Mouse (Mus musculus) embryonic facial prominence, embryonic 11.5 days (tissue): ENCODE data around the gene Ilf3. TPM values are rescaled to one million over a fixed set of nuclear protein-coding genes. Genes with fewer than 3 reads are reported as not detected.

ENCODE experiments used
- ATAC-seq: fragments of 200-750 bp; cut with Nextera tagmentation; replicated peaks from 2 replicates; pipeline ENCODE4 v1.8.0; 2017; ENCODE audit warnings: low read depth; ENCODE audit not compliant: insufficient number of reproducible peaks, low FRiP score, low TSS enrichment
- DNase-seq: peaks from one replicate; pipeline ENCODE4 v3.0.0-alpha.2; 2015; ENCODE audit warnings: low spot score
- H3K27ac ChIP-seq: fragments of 300-500 bp; sonication (generic); replicated peaks from 2 replicates; pipeline ENCODE4 v1.5.1; 2014; ENCODE audit warnings: mild to moderate bottlenecking, low read depth, low read length, control low read depth
- H3K27me3 ChIP-seq: fragments of 300-500 bp; sonication (generic); 2 replicates; pipeline ENCODE4 v1.6.1; 2014; ENCODE audit warnings: mild to moderate bottlenecking, low read length, moderate library complexity, mixed read lengths; ENCODE audit not compliant: control insufficient read depth, insufficient read depth
- H3K36me3 ChIP-seq: fragments of 300-500 bp; sonication (generic); replicated peaks from 2 replicates; pipeline ENCODE4 v1.6.1; 2014; ENCODE audit warnings: low read depth, mild to moderate bottlenecking, low read length, moderate library complexity, mixed read lengths; ENCODE audit not compliant: control insufficient read depth, insufficient read depth
- H3K4me1 ChIP-seq: fragments of 300-500 bp; sonication (generic); 2 replicates; pipeline ENCODE4 v1.6.1; 2014; ENCODE audit warnings: low read length, mixed read lengths; ENCODE audit not compliant: control insufficient read depth, insufficient read depth
- H3K4me2 ChIP-seq: fragments of 300-500 bp; sonication (generic); 2 replicates; pipeline ENCODE4 v1.6.1; 2014; ENCODE audit warnings: low read depth, mild to moderate bottlenecking, control low read depth, low read length, moderate library complexity
- H3K4me3 ChIP-seq: fragments of 300-500 bp; sonication (generic); 2 replicates; pipeline ENCODE4 v1.5.1; 2014; ENCODE audit warnings: low read depth, low read length, control low read depth
- H3K9ac ChIP-seq: fragments of 300-500 bp; sonication (generic); replicated peaks from 2 replicates; pipeline ENCODE4 v1.6.1; 2014; ENCODE audit warnings: mild to moderate bottlenecking, control low read depth, low read length
- H3K9me3 ChIP-seq: fragments of 300-500 bp; sonication (generic); replicated peaks from 2 replicates; pipeline ENCODE4 v1.6.1; 2016; ENCODE audit warnings: mild to moderate bottlenecking, low read length, inconsistent platforms, mixed read lengths; ENCODE audit not compliant: control insufficient read depth
- WGBS: fragments of 180-500 bp; shearing (Covaris S2); extraction: QIAGEN DNeasy Blood & Tissue Kit; methylation state at CpG from one replicate; pipeline ENCODE4 v1.1.7; 2014; 5-methylcytosine and 5-hydroxymethylcytosine counted together
- polyA plus RNA-seq: library from polyadenylated mRNA; unstranded; fragments of >200 nt; fragmentation: Nextera tagmentation; extraction: Ambion mirVana; gene quantifications from 2 replicates; pipeline ENCODE4 v1.2.1, GENCODE M21; 2014

Gene Ilf3
- polyA plus RNA-seq, 1 experiment from 2014 or later, result 256 TPM

GRCm38 (mm10) chr9:21348152-21348551 lies 19.5 kb upstream of the Ilf3 start:
- H3K4me3 ChIP-seq, result no peak overlapping the region
- H3K27ac ChIP-seq, result no peak overlapping the region
- no peaks in the 10 kb centered on the region for H3K9me3 ChIP-seq
- ATAC-seq (no peak), DNase-seq (no peak)
- peaks cover 6% of the 10 kb centered on the region; the same call in 1 of the 2 replicates for H3K4me1 ChIP-seq
- H3K9ac ChIP-seq, result no peak overlapping the region
- no peaks in the 10 kb centered on the region; the same call in 1 of the 2 replicates for H3K36me3 ChIP-seq
- no peaks in the 10 kb centered on the region for H3K27me3 ChIP-seq
- no peak overlapping the region for H3K4me2 ChIP-seq
- WGBS, result 71% methylated on average over 3 of the region's 3 CpGs

GRCm38 (mm10) chr9:21351178-21351577 lies 16.5 kb upstream of the Ilf3 start:
- Histone ChIP-seq H3K9me3 (no peaks in the 10 kb centered on the region), H3K4me3 (no peak overlapping the region), H3K27ac (no peak overlapping the region), H3K4me2 (no peak overlapping the region), H3K9ac (no peak overlapping the region), H3K27me3 (no peaks in the 10 kb centered on the region), H3K36me3 (no peaks in the 10 kb centered on the region; the same call in 1 of the 2 replicates), H3K4me1 (peaks cover 7% of the 10 kb centered on the region; the same call in 1 of the 2 replicates)
- 92% methylated on average over 7 of the region's 7 CpGs for WGBS
- ATAC-seq (no peak), DNase-seq (no peak)

GRCm38 (mm10) chr9:21351702-21352377 lies 15.8 kb upstream of the Ilf3 start:
- WGBS, result 93% methylated on average over 4 of the region's 4 CpGs
- H3K4me3 ChIP-seq, result no peak overlapping the region
- H3K36me3 ChIP-seq, result no peaks in the 10 kb centered on the region; the same call in 1 of the 2 replicates
- no peaks in the 10 kb centered on the region for H3K9me3 ChIP-seq
- H3K4me1 ChIP-seq, result peaks cover 7% of the 10 kb centered on the region; the same call in 1 of the 2 replicates
- no peak for DNase-seq
- H3K27me3 ChIP-seq, result no peaks in the 10 kb centered on the region
- no peak for ATAC-seq
- H3K4me2 ChIP-seq, result no peak overlapping the region
- H3K27ac ChIP-seq, result no peak overlapping the region
- no peak overlapping the region for H3K9ac ChIP-seq

- H3K9ac ChIP-seq, result peak overlapping the region; percentile 32
- H3K4me3 ChIP-seq, result no peak overlapping the region
- DNase-seq (no peak), ATAC-seq (0 out of 2 replicates have a peak, but pooled peaks have one; percentile 35)
- no peaks in the 10 kb centered on the region for H3K27me3 ChIP-seq
- H3K27ac ChIP-seq, result peak overlapping the region; percentile 25
- no peaks in the 10 kb centered on the region for H3K9me3 ChIP-seq
- no peak overlapping the region for H3K4me2 ChIP-seq
- H3K4me1 ChIP-seq, result peaks cover 7% of the 10 kb centered on the region; the same call in 1 of the 2 replicates
- WGBS, result 25% methylated on average over 20 of the region's 20 CpGs
- H3K36me3 ChIP-seq, result no peaks in the 10 kb centered on the region; the same call in 1 of the 2 replicates
These were observed 15.0 kb upstream of the Ilf3 start for GRCm38 (mm10) chr9:21352463-21353372.

- H3K9me3 ChIP-seq, result no peaks in the 10 kb centered on the region
- no peaks in the 10 kb centered on the region for H3K27me3 ChIP-seq
- H3K27ac ChIP-seq, result peak overlapping the region; percentile 25; the same call in 1 of the 2 replicates
- ATAC-seq (no peak), DNase-seq (peak; percentile 46)
- peaks cover 7% of the 10 kb centered on the region; the same call in 1 of the 2 replicates for H3K4me1 ChIP-seq
- WGBS, result 35% methylated on average over 2 of the region's 2 CpGs
- no peaks in the 10 kb centered on the region; the same call in 1 of the 2 replicates for H3K36me3 ChIP-seq
- H3K9ac ChIP-seq, result peak overlapping the region; percentile 32; the same call in 1 of the 2 replicates
- H3K4me2 ChIP-seq, result no peak overlapping the region
- no peak overlapping the region for H3K4me3 ChIP-seq
These were observed 14.3 kb upstream of the Ilf3 start for GRCm38 (mm10) chr9:21353373-21353686.

GRCm38 (mm10) chr9:21354796-21355195 lies 12.9 kb upstream of the Ilf3 start:
- 90% methylated on average over 6 of the region's 6 CpGs for WGBS
- no peaks in the 10 kb centered on the region for H3K36me3 ChIP-seq
- no peak overlapping the region for H3K4me3 ChIP-seq
- ATAC-seq, result no peak
- no peak overlapping the region for H3K9ac ChIP-seq
- H3K4me2 ChIP-seq, result no peak overlapping the region
- no peaks in the 10 kb centered on the region for H3K9me3 ChIP-seq
- H3K27me3 ChIP-seq, result no peaks in the 10 kb centered on the region
- no peak for DNase-seq
- H3K27ac ChIP-seq, result no peak overlapping the region
- H3K4me1 ChIP-seq, result peaks cover 7% of the 10 kb centered on the region; the same call in 1 of the 2 replicates

GRCm38 (mm10) chr9:21356981-21357718 lies 10.5 kb upstream of the Ilf3 start:
- Histone ChIP-seq H3K27ac (no peak overlapping the region), H3K9ac (no peak overlapping the region), H3K9me3 (no peaks in the 10 kb centered on the region), H3K27me3 (no peaks in the 10 kb centered on the region), H3K4me1 (peaks cover 7% of the 10 kb centered on the region; the same call in 1 of the 2 replicates), H3K4me3 (no peak overlapping the region), H3K4me2 (no peak overlapping the region), H3K36me3 (no peaks in the 10 kb centered on the region)
- 3% methylated on average over 1 of the region's 1 CpGs for WGBS
- peak; percentile 91 for DNase-seq
- ATAC-seq, result no peak
